Mouse (Mus musculus) cortical plate, adult 2 months (tissue): ENCODE data around the gene Slc35f2.

ENCODE experiments used
- CTCF ChIP-seq: fragments of 200-500 bp; IDR thresholded peaks from 2 replicates; pipeline ENCODE4 v1.5.1; 2011; ENCODE audit warnings: mild to moderate bottlenecking, control low read depth, low read length; ENCODE audit not compliant: insufficient read depth; ENCODE audit errors: extremely low read depth
- POLR2A ChIP-seq: fragments of 200-500 bp; IDR thresholded peaks from 2 replicates; pipeline ENCODE4 v1.6.1; 2011; ENCODE audit warnings: mild to moderate bottlenecking, low read length, control low read depth; ENCODE audit not compliant: insufficient read depth; ENCODE audit errors: extremely low read depth

GRCm38 (mm10) chr9:53852158-53852557 lies 80.8 kb downstream of the Slc35f2 start:
- TF ChIP-seq CTCF = no peak
- no peak for TF ChIP-seq POLR2A
